19 mouse cellular contexts compared by ENCODE assay signal in the genomic region with DNA sequence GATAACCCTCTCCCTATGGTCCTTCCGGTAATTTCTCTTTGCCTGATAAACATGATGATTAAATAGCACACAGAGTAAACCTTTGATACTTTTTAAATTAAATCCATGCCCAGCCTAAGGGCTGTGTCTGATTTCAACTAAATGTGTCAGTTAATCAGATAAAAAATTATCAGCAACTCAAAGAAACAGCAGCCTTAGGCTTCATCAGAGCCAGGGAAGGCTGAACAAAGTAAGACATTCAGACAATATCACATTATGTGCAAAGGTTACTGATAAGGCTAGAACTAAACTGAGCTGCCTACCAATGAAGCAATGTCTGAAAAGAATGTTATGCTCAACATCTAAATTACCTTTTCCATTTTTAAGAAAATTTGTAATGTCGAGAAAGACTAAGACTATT.
DNase-seq lines count a peak whose midpoint lies in the region; ATAC-seq and TF ChIP-seq lines count a peak whose summit lies in the region.
"Had no signal": no experiment of that assay in that cellular context is flagged by ENCODE, and none has a peak within 500 bp of the region (broad histone marks: within the 10 kb centered on the region; RNA-seq: fewer than 3 reads in every experiment).

No protein-coding gene starts in this region.

- no peak overlapping the region for H3K4me3 ChIP-seq in hindbrain, embryonic 16.5 days (ENCODE audit: low read length)
- H3K4me3 ChIP-seq in hindbrain, embryonic 10.5 days: no peak overlapping the region
- no peak overlapping the region for H3K4me3 ChIP-seq in midbrain, embryonic 15.5 days
- no peak overlapping the region for H3K4me3 ChIP-seq in midbrain, embryonic 11.5 days (ENCODE audit: low read depth, low read length)
- no peak overlapping the region for H3K4me3 ChIP-seq in MEL (ENCODE audit: control insufficient read depth in 1 of 2, insufficient read depth in 1 of 2, low read depth in 2 of 2, low read length in 2 of 2)
- H3K4me3 ChIP-seq: forebrain, embryonic 13.5 days; heart, adult 2 months; heart, embryonic 15.5 days had no signal

- no peak for TF ChIP-seq CTCF in MEL (IDR thresholded peaks at IDR 0.05 in 2 of 3, conservative IDR thresholded peaks at IDR 0.05 in 1 of 3; ENCODE audit: control insufficient read depth in 1 of 3, insufficient read depth in 1 of 3, low read depth in 2 of 3, low read length in 3 of 3, poor library complexity in 1 of 3, severe bottlenecking in 1 of 3)

- no peak overlapping the region for H3K4me2 ChIP-seq in hindbrain, embryonic 16.5 days (ENCODE audit: low read length)
- H3K4me2 ChIP-seq in midbrain, embryonic 15.5 days: no peak overlapping the region
- H3K4me2 ChIP-seq in midbrain, embryonic 11.5 days: no peak overlapping the region
- H3K4me2 ChIP-seq: forebrain, embryonic 13.5 days; heart, embryonic 11.5 days; heart, embryonic 15.5 days had no signal

- no peak overlapping the region for H3K9ac ChIP-seq in hindbrain, embryonic 16.5 days (ENCODE audit: low read depth, low read length)
- H3K9ac ChIP-seq in midbrain, embryonic 15.5 days: no peak overlapping the region
- no peak overlapping the region for H3K9ac ChIP-seq in midbrain, embryonic 11.5 days (ENCODE audit: low read length)
- no peak overlapping the region for H3K9ac ChIP-seq in MEL (ENCODE audit: control insufficient read depth, low read depth, low read length, poor library complexity, severe bottlenecking)
- H3K9ac ChIP-seq: forebrain, embryonic 13.5 days; forebrain, postnatal 0 days; heart, embryonic 15.5 days had no signal

- no peaks in the 10 kb centered on the region for H3K27me3 ChIP-seq in hindbrain, embryonic 16.5 days (replicated peaks; ENCODE audit: control insufficient read depth, insufficient read depth, low read length)
- no peaks in the 10 kb centered on the region for H3K27me3 ChIP-seq in hindbrain, embryonic 10.5 days (ENCODE audit: insufficient read depth, poor library complexity, severe bottlenecking)
- no peaks in the 10 kb centered on the region for H3K27me3 ChIP-seq in midbrain, embryonic 15.5 days (replicated peaks)
- H3K27me3 ChIP-seq in midbrain, embryonic 11.5 days (ENCODE audit: control insufficient read depth, insufficient read depth, low read length): no peaks in the 10 kb centered on the region
- H3K27me3 ChIP-seq in MEL (ENCODE audit: control insufficient read depth in 1 of 2, insufficient read depth in 2 of 2, low read length in 2 of 2): no peaks in the 10 kb centered on the region
- H3K27me3 ChIP-seq: CH12.LX; forebrain, embryonic 13.5 days; heart, embryonic 15.5 days had no signal

- no peaks in the 10 kb centered on the region for H3K4me1 ChIP-seq in hindbrain, embryonic 16.5 days (ENCODE audit: control insufficient read depth, insufficient read depth, low read depth, low read length)
- H3K4me1 ChIP-seq in hindbrain, embryonic 10.5 days (replicated peaks): no peaks in the 10 kb centered on the region
- H3K4me1 ChIP-seq in midbrain, embryonic 15.5 days: no peaks in the 10 kb centered on the region
- no peaks in the 10 kb centered on the region for H3K4me1 ChIP-seq in midbrain, embryonic 11.5 days (ENCODE audit: control insufficient read depth, insufficient read depth, low read length)
- no peaks in the 10 kb centered on the region; a peak in 1 of 4 replicates for H3K4me1 ChIP-seq in MEL (ENCODE audit: control insufficient read depth in 1 of 2, insufficient read depth in 2 of 2, low read length in 2 of 2)
- H3K4me1 ChIP-seq: forebrain, embryonic 13.5 days; heart, embryonic 15.5 days had no signal

- WGBS in hindbrain, embryonic 16.5 days: 75% methylated on average over 2 of the region's 2 CpGs
- WGBS in hindbrain, embryonic 10.5 days: 85% methylated on average over 2 of the region's 2 CpGs
- WGBS in midbrain, embryonic 15.5 days: 79% methylated on average over 2 of the region's 2 CpGs
- 91% methylated on average over 2 of the region's 2 CpGs for WGBS in midbrain, embryonic 11.5 days

- 0 out of 4 replicates have a peak, but pooled peaks of 1 of the 2 experiments have one; percentile 14 for TF ChIP-seq EP300 in MEL (IDR thresholded peaks at IDR 0.05; ENCODE audit: low read depth in 1 of 2, low read length in 2 of 2)

- no peaks in the 10 kb centered on the region for H3K79me2 ChIP-seq in MEL (ENCODE audit: control insufficient read depth, insufficient read depth, low read length, poor library complexity)

- no peak overlapping the region for H3K27ac ChIP-seq in hindbrain, embryonic 16.5 days (ENCODE audit: low read depth, low read length)
- no peak overlapping the region for H3K27ac ChIP-seq in hindbrain, embryonic 10.5 days
- H3K27ac ChIP-seq in midbrain, embryonic 15.5 days: no peak overlapping the region
- no peak overlapping the region for H3K27ac ChIP-seq in midbrain, embryonic 11.5 days (ENCODE audit: low read depth, low read length)
- no peak overlapping the region for H3K27ac ChIP-seq in MEL (ENCODE audit: control insufficient read depth, low read depth, low read length)
- H3K27ac ChIP-seq: forebrain, embryonic 13.5 days; heart, adult 2 months; heart, embryonic 15.5 days had no signal

- H3K36me3 ChIP-seq in hindbrain, embryonic 16.5 days (ENCODE audit: control insufficient read depth, insufficient read depth, low read length): no peaks in the 10 kb centered on the region
- no peaks in the 10 kb centered on the region for H3K36me3 ChIP-seq in hindbrain, embryonic 10.5 days
- H3K36me3 ChIP-seq in midbrain, embryonic 15.5 days (replicated peaks): no peaks in the 10 kb centered on the region
- H3K36me3 ChIP-seq in midbrain, embryonic 11.5 days (ENCODE audit: control insufficient read depth, insufficient read depth, low read length): no peaks in the 10 kb centered on the region
- no peaks in the 10 kb centered on the region for H3K36me3 ChIP-seq in MEL (ENCODE audit: control insufficient read depth in 1 of 2, insufficient read depth in 2 of 2, low read length in 2 of 2)
- H3K36me3 ChIP-seq: heart, embryonic 15.5 days had no signal

- H3K9me3 ChIP-seq in hindbrain, embryonic 16.5 days (ENCODE audit: control insufficient read depth, low read length): no peaks in the 10 kb centered on the region
- no peaks in the 10 kb centered on the region for H3K9me3 ChIP-seq in hindbrain, embryonic 10.5 days
- H3K9me3 ChIP-seq in midbrain, embryonic 15.5 days: no peaks in the 10 kb centered on the region
- no peaks in the 10 kb centered on the region for H3K9me3 ChIP-seq in midbrain, embryonic 11.5 days (ENCODE audit: control insufficient read depth, low read length)
- no peaks in the 10 kb centered on the region for H3K9me3 ChIP-seq in MEL (replicated peaks; ENCODE audit: insufficient read depth, low read length)
- H3K9me3 ChIP-seq: forebrain, embryonic 13.5 days; heart, embryonic 15.5 days had no signal

- peak; percentile 17; the same call in 1 of the 2 replicates for ATAC-seq in hindbrain, embryonic 16.5 days
- ATAC-seq in midbrain, embryonic 15.5 days (replicated peaks): peak; percentile 39; the same call in 1 of the 2 replicates
- no peak for ATAC-seq in midbrain, embryonic 11.5 days (ENCODE audit: low FRiP score)
- ATAC-seq: forebrain, embryonic 13.5 days; forebrain, postnatal 0 days had no signal

- no peak for TF ChIP-seq POLR2A in MEL (IDR thresholded peaks at IDR 0.05; ENCODE audit: control insufficient read depth in 1 of 2, insufficient read depth in 1 of 2, low read depth in 1 of 2, low read length in 2 of 2, poor library complexity in 1 of 2)

- TF ChIP-seq RAD21 in MEL (IDR thresholded peaks at IDR 0.05; ENCODE audit: low read depth, low read length): no peak

- DNase-seq in hindbrain, embryonic 10.5 days (ENCODE audit: low spot score): no peak
- no peak for DNase-seq in midbrain, embryonic 11.5 days (ENCODE audit: low spot score, missing footprints)
- DNase-seq in MEL (ENCODE audit: low read depth, low spot score): no peak
- no peak for DNase-seq in spleen, postnatal 36 days (ENCODE audit: low spot score in 2 of 2)
- DNase-seq: adrenal gland, adult 8-10 months; adrenal gland, postnatal 36 days; cerebellum, adult 11 months; cerebellum, adult 9-10 months; cerebellum, postnatal 25 days; forebrain, postnatal 0 days; gastrocnemius, postnatal 14 days; heart, adult 2 months; heart, postnatal 14 days had no signal

TF ChIP-seq in MEL, 35 proteins besides CTCF, POLR2A, EP300 and RAD21:
- TF ChIP-seq UBTF (IDR thresholded peaks at IDR 0.05; ENCODE audit: borderline replicate concordance, insufficient read depth, low read depth, low read length) (no peak), HCFC1 (IDR thresholded peaks at IDR 0.05; ENCODE audit: low read depth, low read length) (no peak), USF1 (IDR thresholded peaks at IDR 0.05; ENCODE audit: low read depth, low read length) (no peak), MXI1 (IDR thresholded peaks at IDR 0.05; ENCODE audit: low read depth, low read length) (no peak), GATA1 (IDR thresholded peaks at IDR 0.05; ENCODE audit: low read depth, low read length) (0 out of 2 replicates have a peak, but pooled peaks have one; percentile 10), MAZ (IDR thresholded peaks at IDR 0.05; ENCODE audit: low read depth, low read length) (no peak), TBP (IDR thresholded peaks at IDR 0.05; ENCODE audit: low read depth, low read length) (no peak)
